Mouse (Mus musculus) intestine, embryonic 15.5 days (tissue): Measurements from ENCODE around the gene Ddhd1. TPM values are rescaled to one million over a fixed set of nuclear protein-coding genes. Genes with fewer than 3 reads are reported as not detected.

Experiments used
- ATAC-seq: fragments of 200-750 bp; cut with Nextera tagmentation; 2 replicates; pipeline ENCODE4 v1.8.0; 2017; ENCODE audit warnings: moderate TSS enrichment, moderate library complexity
- H3K27ac ChIP-seq: fragments of 300-500 bp; sonication (generic); 2 replicates; pipeline ENCODE4 v1.5.1; 2015; ENCODE audit warnings: mild to moderate bottlenecking, inconsistent platforms
- H3K27me3 ChIP-seq: fragments of 300-500 bp; sonication (generic); replicated peaks from 2 replicates; pipeline ENCODE4 v1.6.1; 2015; ENCODE audit warnings: inconsistent platforms
- H3K36me3 ChIP-seq: fragments of 300-500 bp; sonication (generic); 2 replicates; pipeline ENCODE4 v1.6.1; 2015; ENCODE audit warnings: inconsistent platforms
- H3K4me1 ChIP-seq: fragments of 300-500 bp; sonication (generic); replicated peaks from 2 replicates; pipeline ENCODE4 v1.6.1; 2015; ENCODE audit warnings: inconsistent platforms
- H3K4me2 ChIP-seq: fragments of 300-500 bp; sonication (generic); replicated peaks from 2 replicates; pipeline ENCODE4 v1.6.1; 2015; ENCODE audit warnings: mild to moderate bottlenecking, inconsistent platforms
- H3K4me3 ChIP-seq: fragments of 300-500 bp; sonication (generic); replicated peaks from 2 replicates; pipeline ENCODE4 v1.5.1; 2015; ENCODE audit warnings: inconsistent platforms
- H3K9ac ChIP-seq: fragments of 300-500 bp; sonication (generic); 2 replicates; pipeline ENCODE4 v1.6.1; 2015; ENCODE audit warnings: inconsistent platforms
- H3K9me3 ChIP-seq: fragments of 300-500 bp; sonication (generic); 2 replicates; pipeline ENCODE4 v1.6.1; 2016; ENCODE audit warnings: inconsistent platforms
- WGBS: fragments of 180-500 bp; shearing (Covaris S2); methylation state at CpG from one replicate; pipeline ENCODE4 v1.1.7; 2015; 5-methylcytosine and 5-hydroxymethylcytosine counted together
- polyA plus RNA-seq: library from polyadenylated mRNA; unstranded; fragments of >200 nt; fragmentation: Nextera tagmentation; extraction: Ambion mirVana; gene quantifications from 2 replicates; pipeline ENCODE4 v1.2.1, GENCODE M21; 2015

The Ddhd1 gene
- polyA plus RNA-seq, 1 experiment from 2014 or later, result 6.7 TPM

DNA sequence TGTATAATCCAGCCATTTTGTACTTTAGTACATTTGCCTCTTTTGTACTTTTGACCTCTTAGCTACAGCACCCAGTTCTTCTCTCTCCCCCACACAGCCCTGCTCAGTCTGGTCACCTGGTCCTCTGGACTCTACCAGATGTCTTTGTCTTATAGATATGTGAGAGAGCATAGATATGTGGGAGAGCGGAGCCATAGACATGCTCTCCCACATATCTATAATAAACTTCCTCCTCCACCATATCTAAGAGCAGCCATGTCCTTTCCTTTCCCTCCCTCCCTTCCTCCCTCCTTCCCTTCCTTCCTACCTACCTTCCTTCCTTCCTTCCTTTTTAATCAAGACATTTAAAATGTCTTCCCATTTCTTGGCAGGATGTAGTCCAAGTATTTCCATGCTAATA is 2.4 kb upstream of the Ddhd1 start:
- ATAC-seq, result no peak
- Histone ChIP-seq H3K36me3 (no peaks in the 10 kb centered on the region), H3K4me3 (no peak overlapping the region), H3K9ac (no peak overlapping the region), H3K4me2 (no peak overlapping the region), H3K27ac (no peak overlapping the region), H3K27me3 (no peaks in the 10 kb centered on the region), H3K4me1 (peaks cover 4% of the 10 kb centered on the region), H3K9me3 (no peaks in the 10 kb centered on the region)
- WGBS, result 79% methylated on average over 1 of the region's 1 CpGs

- H3K4me1 ChIP-seq, result peaks cover 18% of the 10 kb centered on the region
- under 1% methylated on average over 69 of the region's 69 CpGs for WGBS
- H3K36me3 ChIP-seq, result no peaks in the 10 kb centered on the region
- no peaks in the 10 kb centered on the region for H3K9me3 ChIP-seq
- no peaks in the 10 kb centered on the region for H3K27me3 ChIP-seq
- H3K4me2 ChIP-seq, result peak overlapping the region; percentile 90
- peak overlapping the region; percentile 85 for H3K9ac ChIP-seq
- H3K27ac ChIP-seq, result peak overlapping the region; percentile 95
- peak overlapping the region; percentile 83 for H3K4me3 ChIP-seq
- ATAC-seq, result peak; percentile 43
Measured at GRCm38 (mm10) chr14:45656831-45657640, 907 bp downstream of the Ddhd1 start.

GRCm38 (mm10) chr14:45654876-45655416 is 3.0 kb downstream of the Ddhd1 start:
- H3K9ac ChIP-seq, result no peak overlapping the region
- H3K4me1 ChIP-seq, result peaks cover 18% of the 10 kb centered on the region
- no peaks in the 10 kb centered on the region for H3K36me3 ChIP-seq
- ATAC-seq, result no peak
- WGBS, result 77% methylated on average over 13 of the region's 13 CpGs
- no peak overlapping the region for H3K4me2 ChIP-seq
- no peaks in the 10 kb centered on the region for H3K9me3 ChIP-seq
- H3K27me3 ChIP-seq, result no peaks in the 10 kb centered on the region
- no peak overlapping the region for H3K4me3 ChIP-seq
- H3K27ac ChIP-seq, result no peak overlapping the region

- Histone ChIP-seq H3K27me3 (no peaks in the 10 kb centered on the region), H3K36me3 (no peaks in the 10 kb centered on the region), H3K4me1 (peaks cover 18% of the 10 kb centered on the region), H3K27ac (no peak overlapping the region), H3K9me3 (no peaks in the 10 kb centered on the region), H3K4me2 (no peak overlapping the region), H3K4me3 (no peak overlapping the region), H3K9ac (no peak overlapping the region)
- no peak for ATAC-seq
- WGBS, result 67% methylated on average over 2 of the region's 2 CpGs
Measured at GRCm38 (mm10) chr14:45653756-45654155, 4.2 kb downstream of the Ddhd1 start.

GRCm38 (mm10) chr14:45648999-45649818 is 8.7 kb downstream of the Ddhd1 start:
- H3K27ac ChIP-seq, result no peak overlapping the region
- H3K4me2 ChIP-seq, result no peak overlapping the region
- no peaks in the 10 kb centered on the region for H3K27me3 ChIP-seq
- no peaks in the 10 kb centered on the region for H3K9me3 ChIP-seq
- H3K4me1 ChIP-seq, result peaks cover 8% of the 10 kb centered on the region; the same call in 1 of the 2 replicates
- H3K36me3 ChIP-seq, result no peaks in the 10 kb centered on the region
- H3K9ac ChIP-seq, result no peak overlapping the region
- H3K4me3 ChIP-seq, result no peak overlapping the region
- WGBS, result 66% methylated on average over 11 of the region's 11 CpGs
- ATAC-seq, result no peak

GRCm38 (mm10) chr14:45648144-45648543 is 9.8 kb downstream of the Ddhd1 start:
- no peak overlapping the region for H3K4me2 ChIP-seq
- H3K9me3 ChIP-seq, result no peaks in the 10 kb centered on the region
- 81% methylated on average over 3 of the region's 3 CpGs for WGBS
- ATAC-seq, result no peak
- H3K36me3 ChIP-seq, result no peaks in the 10 kb centered on the region
- H3K27me3 ChIP-seq, result no peaks in the 10 kb centered on the region
- H3K27ac ChIP-seq, result no peak overlapping the region
- no peak overlapping the region for H3K4me3 ChIP-seq
- peaks cover 8% of the 10 kb centered on the region; the same call in 1 of the 2 replicates for H3K4me1 ChIP-seq
- H3K9ac ChIP-seq, result no peak overlapping the region

- WGBS, result 88% methylated on average over 11 of the region's 11 CpGs
Measured at GRCm38 (mm10) chr14:45647632-45648031, 10.3 kb downstream of the Ddhd1 start.

GRCm38 (mm10) chr14:45647175-45647574 is 10.8 kb downstream of the Ddhd1 start:
- H3K4me1 ChIP-seq, result 0 out of 2 replicates have a peak, but pooled peaks cover 2% of the 10 kb centered on the region
- H3K36me3 ChIP-seq, result no peaks in the 10 kb centered on the region
- ATAC-seq, result no peak
- WGBS, result 64% methylated on average over 7 of the region's 7 CpGs
- no peak overlapping the region for H3K4me2 ChIP-seq
- no peak overlapping the region for H3K4me3 ChIP-seq
- no peaks in the 10 kb centered on the region for H3K9me3 ChIP-seq
- H3K27ac ChIP-seq, result no peak overlapping the region
- no peaks in the 10 kb centered on the region for H3K27me3 ChIP-seq
- H3K9ac ChIP-seq, result no peak overlapping the region

More at GRCm38 (mm10) chr14:45647632-45648031, 10.3 kb downstream of the Ddhd1 start:
- ATAC-seq, result no peak
- peaks cover 5% of the 10 kb centered on the region; the same call in 1 of the 2 replicates for H3K4me1 ChIP-seq
- H3K27me3 ChIP-seq, result no peaks in the 10 kb centered on the region
- no peaks in the 10 kb centered on the region for H3K9me3 ChIP-seq
- H3K4me3 ChIP-seq, result no peak overlapping the region
- no peaks in the 10 kb centered on the region for H3K36me3 ChIP-seq
- H3K4me2 ChIP-seq, result no peak overlapping the region
- H3K27ac ChIP-seq, result no peak overlapping the region
- H3K9ac ChIP-seq, result no peak overlapping the region

DNA sequence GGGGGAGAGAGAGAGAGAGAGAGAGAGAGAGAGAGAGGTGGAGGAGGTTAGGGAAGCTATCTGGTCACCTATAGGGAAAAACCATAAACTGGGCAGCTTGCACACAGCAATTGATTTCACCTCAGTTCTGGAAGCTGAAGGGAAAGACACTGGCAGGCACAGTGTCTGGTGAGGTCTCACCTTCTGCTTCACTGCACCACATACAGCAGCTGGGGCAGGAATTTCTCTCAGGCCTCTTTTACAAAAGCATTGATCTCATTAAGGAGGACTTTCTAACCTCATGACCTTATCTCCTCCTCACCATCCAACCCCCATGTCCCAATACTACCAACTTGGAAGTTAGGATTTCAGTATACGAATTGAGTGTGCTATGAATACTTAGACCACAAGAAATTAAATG is 13.2 kb downstream of the Ddhd1 start:
- H3K9me3 ChIP-seq, result no peaks in the 10 kb centered on the region
- H3K27me3 ChIP-seq, result no peaks in the 10 kb centered on the region
- 84% methylated on average over 1 of the region's 1 CpGs for WGBS
- H3K36me3 ChIP-seq, result no peaks in the 10 kb centered on the region
- 0 out of 2 replicates have a peak, but pooled peaks cover 2% of the 10 kb centered on the region for H3K4me1 ChIP-seq
- no peak overlapping the region for H3K27ac ChIP-seq
- no peak overlapping the region for H3K4me3 ChIP-seq
- H3K9ac ChIP-seq, result no peak overlapping the region
- no peak for ATAC-seq
- no peak overlapping the region for H3K4me2 ChIP-seq

DNA sequence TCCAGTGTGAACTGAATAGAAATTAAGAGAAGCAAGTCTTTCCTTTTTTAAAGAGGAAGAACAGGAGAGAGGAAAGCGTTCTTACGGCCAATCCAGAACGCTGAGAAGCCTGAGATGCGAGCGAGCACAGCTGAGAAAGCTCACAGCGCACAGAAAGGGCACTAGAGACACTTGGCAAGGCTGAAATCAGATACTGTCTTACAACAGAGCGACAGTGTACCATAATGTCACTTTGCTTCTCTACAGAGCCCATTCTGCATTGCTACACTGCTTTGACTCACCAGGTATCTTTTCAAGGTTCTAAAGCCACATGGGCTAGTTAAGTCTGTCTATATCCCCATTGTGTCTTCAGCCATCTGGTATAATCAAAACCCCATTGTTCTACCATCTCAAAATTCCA is 13.7 kb downstream of the Ddhd1 start:
- Histone ChIP-seq H3K9ac (no peak overlapping the region), H3K9me3 (no peaks in the 10 kb centered on the region), H3K27me3 (no peaks in the 10 kb centered on the region), H3K27ac (no peak overlapping the region), H3K36me3 (no peaks in the 10 kb centered on the region), H3K4me3 (no peak overlapping the region), H3K4me2 (no peak overlapping the region), H3K4me1 (0 out of 2 replicates have a peak, but pooled peaks cover 2% of the 10 kb centered on the region)
- 66% methylated on average over 7 of the region's 7 CpGs for WGBS
- ATAC-seq, result no peak

DNA sequence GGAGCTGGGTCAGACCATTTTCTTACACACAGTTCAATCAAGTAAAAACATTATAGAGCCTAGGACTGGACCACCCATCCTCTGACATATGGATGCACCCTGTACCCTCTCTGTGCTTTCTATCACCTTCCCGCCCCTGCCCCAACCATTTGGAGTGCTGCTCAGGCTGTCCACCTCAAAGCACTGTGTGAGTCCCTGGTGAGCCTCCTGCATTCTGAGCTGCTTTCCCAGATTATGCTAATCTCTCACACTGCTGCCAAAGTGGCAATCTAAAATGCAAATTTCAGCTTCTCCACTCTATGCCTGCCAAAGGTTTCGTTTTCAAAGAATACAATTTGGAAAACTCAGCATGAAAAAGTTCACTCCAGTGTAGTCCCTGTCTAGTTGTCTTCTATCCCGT is 14.5 kb downstream of the Ddhd1 start:
- H3K4me1 ChIP-seq, result 0 out of 2 replicates have a peak, but pooled peaks cover 2% of the 10 kb centered on the region
- ATAC-seq, result no peak
- 63% methylated on average over 3 of the region's 3 CpGs for WGBS
- H3K4me3 ChIP-seq, result no peak overlapping the region
- no peak overlapping the region for H3K4me2 ChIP-seq
- H3K9me3 ChIP-seq, result no peaks in the 10 kb centered on the region
- H3K9ac ChIP-seq, result no peak overlapping the region
- no peaks in the 10 kb centered on the region for H3K36me3 ChIP-seq
- H3K27me3 ChIP-seq, result no peaks in the 10 kb centered on the region
- H3K27ac ChIP-seq, result no peak overlapping the region

- Histone ChIP-seq H3K27ac (no peak overlapping the region), H3K4me1 (0 out of 2 replicates have a peak, but pooled peaks cover 2% of the 10 kb centered on the region), H3K36me3 (no peaks in the 10 kb centered on the region), H3K27me3 (no peaks in the 10 kb centered on the region), H3K4me2 (no peak overlapping the region), H3K9ac (no peak overlapping the region), H3K9me3 (no peaks in the 10 kb centered on the region), H3K4me3 (no peak overlapping the region)
- 72% methylated on average over 5 of the region's 5 CpGs for WGBS
- ATAC-seq, result no peak
Measured at GRCm38 (mm10) chr14:45642795-45643194, 15.1 kb downstream of the Ddhd1 start.
